8 mouse cellular contexts compared by ENCODE assay signal in the genomic region with DNA sequence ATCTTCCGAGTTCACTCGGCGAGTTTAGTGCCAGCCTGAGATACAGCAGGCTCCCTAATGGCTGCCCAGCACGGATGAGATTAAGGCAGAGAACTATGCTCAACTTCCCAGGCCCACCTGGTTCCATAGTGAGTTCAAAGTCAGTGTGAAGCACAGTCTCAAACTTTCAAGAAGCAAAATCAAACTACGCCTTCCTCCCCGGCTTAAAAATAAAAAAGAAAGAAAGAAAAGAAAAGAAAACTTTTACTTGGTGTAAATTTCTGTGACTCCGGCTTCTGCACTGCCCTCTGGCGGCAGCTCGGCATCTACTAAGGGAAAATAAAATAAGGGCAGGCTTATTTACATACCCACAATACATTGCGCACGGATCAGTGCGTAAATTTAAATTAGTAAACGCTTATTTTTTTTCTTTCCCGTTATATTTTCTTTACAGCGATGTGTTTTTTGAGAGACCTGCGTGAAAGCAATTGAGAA. TPM values are rescaled to one million over a fixed set of nuclear protein-coding genes. Genes with fewer than 3 reads are reported as not detected.
DNase-seq lines count a peak whose midpoint lies in the region; ATAC-seq and TF ChIP-seq lines count a peak whose summit lies in the region.

No protein-coding gene starts in this region.

- peak; percentile 76 for ATAC-seq in embryonic facial prominence, embryonic 14.5 days (ENCODE audit: low read depth)
- ATAC-seq in kidney, embryonic 15.5 days (replicated peaks; ENCODE audit: low FRiP score): peak; percentile 66

- no peaks in the 10 kb centered on the region for H3K9me3 ChIP-seq in embryonic facial prominence, embryonic 14.5 days (ENCODE audit: control insufficient read depth, low read length)
- no peaks in the 10 kb centered on the region for H3K9me3 ChIP-seq in heart, embryonic 10.5 days
- no peaks in the 10 kb centered on the region for H3K9me3 ChIP-seq in kidney, embryonic 15.5 days (replicated peaks)

- peak overlapping the region; percentile 73 for H3K4me3 ChIP-seq in bone marrow, adult 2 months (replicated peaks; ENCODE audit: control insufficient read depth, low read depth, low read length)
- peak overlapping the region; percentile 43 for H3K4me3 ChIP-seq in embryonic facial prominence, embryonic 14.5 days (ENCODE audit: low read depth, low read length)
- H3K4me3 ChIP-seq in heart, embryonic 10.5 days: peak overlapping the region; percentile 47
- H3K4me3 ChIP-seq in kidney, embryonic 15.5 days (replicated peaks): peak overlapping the region; percentile 44

- peak overlapping the region; percentile 68 for H3K9ac ChIP-seq in embryonic facial prominence, embryonic 14.5 days (ENCODE audit: low read depth, low read length)
- peak overlapping the region; percentile 48 for H3K9ac ChIP-seq in kidney, embryonic 15.5 days

- TF ChIP-seq POLR2A in bone marrow, adult 2 months (IDR thresholded peaks at IDR 0.05; ENCODE audit: borderline replicate concordance, control insufficient read depth, low read depth, low read length): no peak

- H3K4me1 ChIP-seq in bone marrow, adult 2 months (ENCODE audit: control insufficient read depth, insufficient read depth, low read length): peaks cover 1% of the 10 kb centered on the region; the same call in 1 of the 2 replicates
- no peaks in the 10 kb centered on the region for H3K4me1 ChIP-seq in embryonic facial prominence, embryonic 14.5 days (ENCODE audit: control insufficient read depth, insufficient read depth, low read length)
- H3K4me1 ChIP-seq in heart, embryonic 10.5 days: 0 out of 2 replicates have a peak, but pooled peaks cover 4% of the 10 kb centered on the region
- 0 out of 2 replicates have a peak, but pooled peaks cover 4% of the 10 kb centered on the region for H3K4me1 ChIP-seq in kidney, embryonic 15.5 days

- TF ChIP-seq CTCF in bone marrow, adult 2 months (IDR thresholded peaks at IDR 0.05; ENCODE audit: control insufficient read depth, insufficient read depth, low read length): peak; percentile 68

- H3K36me3 ChIP-seq in embryonic facial prominence, embryonic 14.5 days (ENCODE audit: control insufficient read depth, insufficient read depth, low read length): no peaks in the 10 kb centered on the region
- H3K36me3 ChIP-seq in heart, embryonic 10.5 days: no peaks in the 10 kb centered on the region
- H3K36me3 ChIP-seq in kidney, embryonic 15.5 days: no peaks in the 10 kb centered on the region

- H3K27me3 ChIP-seq in embryonic facial prominence, embryonic 14.5 days (replicated peaks; ENCODE audit: control insufficient read depth, insufficient read depth, low read length): no peaks in the 10 kb centered on the region
- no peaks in the 10 kb centered on the region for H3K27me3 ChIP-seq in heart, embryonic 10.5 days (ENCODE audit: insufficient read depth, poor library complexity, severe bottlenecking)
- no peaks in the 10 kb centered on the region for H3K27me3 ChIP-seq in kidney, embryonic 15.5 days

- peak overlapping the region; percentile 68 for H3K27ac ChIP-seq in bone marrow, adult 2 months (ENCODE audit: control insufficient read depth, insufficient read depth, low read depth, low read length, poor library complexity)
- H3K27ac ChIP-seq in embryonic facial prominence, embryonic 14.5 days (replicated peaks; ENCODE audit: low read depth, low read length): peak overlapping the region; percentile 84
- peak overlapping the region; percentile 93 for H3K27ac ChIP-seq in heart, embryonic 10.5 days
- peak overlapping the region; percentile 85 for H3K27ac ChIP-seq in kidney, embryonic 15.5 days

- under 1% methylated on average over 16 of the region's 16 CpGs for WGBS in bone marrow, adult 2 months
- WGBS in embryonic facial prominence, embryonic 14.5 days: 1% methylated on average over 16 of the region's 16 CpGs
- under 1% methylated on average over 16 of the region's 16 CpGs for WGBS in heart, embryonic 10.5 days
- under 1% methylated on average over 16 of the region's 16 CpGs for WGBS in kidney, embryonic 15.5 days

- DNase-seq in B cell, adult 2 months: peak; percentile 88 to 89
- peak; percentile 94 for DNase-seq in embryonic facial prominence, embryonic 14.5 days (ENCODE audit: low spot score)
- DNase-seq in heart, embryonic 10.5 days (ENCODE audit: low spot score): peak; percentile 88
- peak; percentile 91 for DNase-seq in liver
- DNase-seq in monocyte, adult 2 months (ENCODE audit: low read depth in 1 of 2, low spot score in 2 of 2): peak; percentile 52 to 70
- DNase-seq in spleen, postnatal 14 days (ENCODE audit: low spot score in 2 of 2): peak; percentile 76 to 85

- H3K4me2 ChIP-seq in embryonic facial prominence, embryonic 14.5 days (ENCODE audit: low read depth, low read length): peak overlapping the region; percentile 61
- H3K4me2 ChIP-seq in kidney, embryonic 15.5 days: peak overlapping the region; percentile 57

RNA-seq across cellular contexts. Expression of gene Kif2c, which starts 7.0 kb away (rescaled TPM):
- 18.5 and 33.6 TPM in 2 replicates for polyA plus RNA-seq in bone marrow, adult 2 months (2011; ENCODE audit: insufficient read depth, insufficient read length, low replicate concordance, missing spikeins)
- polyA plus RNA-seq in embryonic facial prominence, embryonic 14.5 days (2014; fragmentation: Nextera tagmentation; extraction: Ambion mirVana): 42.9 and 50.7 TPM in 2 replicates
- 55.1 and 68.7 TPM in 2 replicates for polyA plus RNA-seq in heart, embryonic 10.5 days (2016; fragmentation: Nextera tagmentation; extraction: Ambion mirVana)
- 75.6 and 76.0 TPM in 2 replicates for polyA plus RNA-seq in kidney, embryonic 15.5 days (2015; fragmentation: Nextera tagmentation; extraction: Ambion mirVana)

RNA-seq across cellular contexts. Expression of gene Rps8, which starts 33.4 kb away (rescaled TPM):
- 2,334 and 3,425 TPM in 2 replicates for polyA plus RNA-seq in bone marrow, adult 2 months (2011; ENCODE audit: insufficient read depth, insufficient read length, low replicate concordance, missing spikeins)
- polyA plus RNA-seq in embryonic facial prominence, embryonic 14.5 days (2014; fragmentation: Nextera tagmentation; extraction: Ambion mirVana): 1,243 and 1,364 TPM in 2 replicates
- polyA plus RNA-seq in heart, embryonic 10.5 days (2016; fragmentation: Nextera tagmentation; extraction: Ambion mirVana): 638 and 783 TPM in 2 replicates
- polyA plus RNA-seq in kidney, embryonic 15.5 days (2015; fragmentation: Nextera tagmentation; extraction: Ambion mirVana): 1,027 and 1,077 TPM in 2 replicates

RNA-seq across cellular contexts. Expression of gene Plk3, which starts 55.7 kb away (rescaled TPM):
- 3.1 and 7.8 TPM in 2 replicates for polyA plus RNA-seq in bone marrow, adult 2 months (2011; ENCODE audit: insufficient read depth, insufficient read length, low replicate concordance, missing spikeins)
- polyA plus RNA-seq in embryonic facial prominence, embryonic 14.5 days (2014; fragmentation: Nextera tagmentation; extraction: Ambion mirVana): 5.1 and 5.6 TPM in 2 replicates
- 1.5 and 2.4 TPM in 2 replicates for polyA plus RNA-seq in heart, embryonic 10.5 days (2016; fragmentation: Nextera tagmentation; extraction: Ambion mirVana)
- 2.9 and 3.5 TPM in 2 replicates for polyA plus RNA-seq in kidney, embryonic 15.5 days (2015; fragmentation: Nextera tagmentation; extraction: Ambion mirVana)

Comparison
In these comparisons a context has a peak if more than half of its experiments do, and no peak if none do; other contexts are left out.
1. Peak in every context shown above with its lines: DNase-seq, ATAC-seq, H3K4me3 ChIP-seq and H3K27ac ChIP-seq.